ENCODE assay signal across 7 mouse cellular contexts in genomic region chr19:18631161-18631643, GRCm38 (mm10). TPM values are rescaled to one million over a fixed set of nuclear protein-coding genes. Genes with fewer than 3 reads are reported as not detected.
DNase-seq lines count a peak whose midpoint lies in the region; ATAC-seq and TF ChIP-seq lines count a peak whose summit lies in the region.

No protein-coding gene starts in this region.

- peak; percentile 28 for DNase-seq in T-cell, adult 2 months (ENCODE audit: low spot score)
- DNase-seq in embryo, embryonic 11 days, result peak; percentile 61
- DNase-seq in heart, adult 18-20 months, result peak; percentile 81 to 87
- peak; percentile 32 to 57 for DNase-seq in spleen, postnatal 14 days (ENCODE audit: low spot score in 2 of 2)

- peak overlapping the region; percentile 93 for H3K9ac ChIP-seq in intestine, postnatal 0 days (ENCODE audit: low read depth, low read length)
- H3K9ac ChIP-seq in limb, embryonic 13.5 days, result peak overlapping the region; percentile 81
- peak overlapping the region; percentile 68 for H3K9ac ChIP-seq in midbrain, embryonic 12.5 days (replicated peaks)

- peak overlapping the region; percentile 98 for H3K27ac ChIP-seq in intestine, postnatal 0 days (ENCODE audit: low read depth, low read length)
- peak overlapping the region; percentile 52; the same call in 1 of the 2 replicates for H3K27ac ChIP-seq in limb, embryonic 13.5 days
- peak overlapping the region; percentile 69 for H3K27ac ChIP-seq in midbrain, embryonic 12.5 days (replicated peaks)

- no peaks in the 10 kb centered on the region for H3K27me3 ChIP-seq in intestine, postnatal 0 days (replicated peaks; ENCODE audit: control insufficient read depth, insufficient read depth, low read length)
- no peaks in the 10 kb centered on the region for H3K27me3 ChIP-seq in limb, embryonic 13.5 days
- peaks cover 12% of the 10 kb centered on the region for H3K27me3 ChIP-seq in midbrain, embryonic 12.5 days

- ATAC-seq in intestine, postnatal 0 days, result peak; percentile 64
- no peak for ATAC-seq in limb, embryonic 13.5 days (ENCODE audit: low FRiP score, low read depth)
- ATAC-seq in midbrain, embryonic 12.5 days (ENCODE audit: low FRiP score, low read depth), result peak; percentile 58

- H3K4me2 ChIP-seq in intestine, postnatal 0 days (replicated peaks; ENCODE audit: low read depth), result peak overlapping the region; percentile 64
- peak overlapping the region; percentile 80 for H3K4me2 ChIP-seq in limb, embryonic 13.5 days (replicated peaks)
- peak overlapping the region; percentile 94 for H3K4me2 ChIP-seq in midbrain, embryonic 12.5 days (replicated peaks)

- peak overlapping the region; percentile 96 for H3K4me3 ChIP-seq in intestine, postnatal 0 days (ENCODE audit: low read depth, low read length)
- H3K4me3 ChIP-seq in limb, embryonic 13.5 days, result peak overlapping the region; percentile 83
- peak overlapping the region; percentile 68 for H3K4me3 ChIP-seq in midbrain, embryonic 12.5 days

- H3K36me3 ChIP-seq in intestine, postnatal 0 days (ENCODE audit: control insufficient read depth, insufficient read depth), result no peaks in the 10 kb centered on the region
- no peaks in the 10 kb centered on the region for H3K36me3 ChIP-seq in limb, embryonic 13.5 days
- no peaks in the 10 kb centered on the region for H3K36me3 ChIP-seq in midbrain, embryonic 12.5 days

- whole genome bisulfite sequencing in intestine, postnatal 0 days, result under 1% methylated on average over 40 of the region's 40 CpGs
- WGBS in limb, embryonic 13.5 days, result under 1% methylated on average over 40 of the region's 40 CpGs
- WGBS in midbrain, embryonic 12.5 days, result under 1% methylated on average over 40 of the region's 40 CpGs

- no peaks in the 10 kb centered on the region for H3K4me1 ChIP-seq in intestine, postnatal 0 days (replicated peaks; ENCODE audit: control insufficient read depth, insufficient read depth, low read length)
- H3K4me1 ChIP-seq in limb, embryonic 13.5 days, result peaks cover 25% of the 10 kb centered on the region
- H3K4me1 ChIP-seq in midbrain, embryonic 12.5 days, result peaks cover 3% of the 10 kb centered on the region; the same call in 1 of the 2 replicates

- TF ChIP-seq CTCF in intestine, postnatal 0 days (IDR thresholded peaks at IDR 0.05; ENCODE audit: low read depth), result peak; percentile 11; the same call in 1 of the 2 replicates

- H3K9me3 ChIP-seq in intestine, postnatal 0 days (ENCODE audit: control insufficient read depth), result no peaks in the 10 kb centered on the region
- H3K9me3 ChIP-seq in limb, embryonic 13.5 days, result no peaks in the 10 kb centered on the region
- H3K9me3 ChIP-seq in midbrain, embryonic 12.5 days, result no peaks in the 10 kb centered on the region

RNA-seq across cellular contexts. Expression of gene Ostf1, which starts 0.4 kb away (rescaled TPM):
- 10 to 100 TPM; 34.3 to 36.7 TPM for total RNA-seq in heart, adult 18-20 months (2021)
- 140 and 143 TPM in 2 replicates for polyA plus RNA-seq in intestine, postnatal 0 days (2015; fragmentation: Nextera tagmentation; extraction: Ambion mirVana)
- polyA plus RNA-seq in limb, embryonic 13.5 days (2015; fragmentation: Nextera tagmentation; extraction: Ambion mirVana), result 60.8 and 65.3 TPM in 2 replicates
- 40.0 and 43.5 TPM in 2 replicates for polyA plus RNA-seq in midbrain, embryonic 12.5 days (2016; fragmentation: Nextera tagmentation; extraction: Ambion mirVana)

RNA-seq across cellular contexts. Expression of gene Nmrk1, which starts 0.5 kb away (rescaled TPM):
- total RNA-seq in heart, adult 18-20 months (2021), result 1 to 10 TPM; 2.9 to 3.4 TPM
- 4.7 and 6.2 TPM in 2 replicates for polyA plus RNA-seq in intestine, postnatal 0 days (2015; fragmentation: Nextera tagmentation; extraction: Ambion mirVana)
- polyA plus RNA-seq in limb, embryonic 13.5 days (2015; fragmentation: Nextera tagmentation; extraction: Ambion mirVana), result 17.7 and 24.6 TPM in 2 replicates
- polyA plus RNA-seq in midbrain, embryonic 12.5 days (2016; fragmentation: Nextera tagmentation; extraction: Ambion mirVana), result 5.2 and 6.1 TPM in 2 replicates

RNA-seq across cellular contexts. Expression of gene Carnmt1, which starts 39.4 kb away (rescaled TPM):
- 10 to 100 TPM; 37.7 to 38.9 TPM for total RNA-seq in heart, adult 18-20 months (2021)
- 14.5 and 15.5 TPM in 2 replicates for polyA plus RNA-seq in intestine, postnatal 0 days (2015; fragmentation: Nextera tagmentation; extraction: Ambion mirVana)
- 28.5 and 30.0 TPM in 2 replicates for polyA plus RNA-seq in limb, embryonic 13.5 days (2015; fragmentation: Nextera tagmentation; extraction: Ambion mirVana)
- 25.3 and 26.2 TPM in 2 replicates for polyA plus RNA-seq in midbrain, embryonic 12.5 days (2016; fragmentation: Nextera tagmentation; extraction: Ambion mirVana)

Comparison
In these comparisons a context has a peak if more than half of its experiments do, and no peak if none do; other contexts are left out.
1. DNase-seq: peak in every context shown above with its lines; median percentile 84 in heart, adult 18-20 months; 61 in embryo, embryonic 11 days; 44 in spleen, postnatal 14 days; 28 in T-cell, adult 2 months.